Mouse (Mus musculus): Measurements from ENCODE around the gene Pabpc1l. TPM values are rescaled to one million over a fixed set of nuclear protein-coding genes. Genes with fewer than 3 reads are reported as not detected.

The Pabpc1l gene
- 0.22 and 0.29 TPM in 2 replicates for polyA plus RNA-seq (2012; rRNA removed)
- not detected in 2 replicates for polyA plus RNA-seq (2014; fragmentation: Nextera tagmentation; extraction: Ambion mirVana)

DNA sequence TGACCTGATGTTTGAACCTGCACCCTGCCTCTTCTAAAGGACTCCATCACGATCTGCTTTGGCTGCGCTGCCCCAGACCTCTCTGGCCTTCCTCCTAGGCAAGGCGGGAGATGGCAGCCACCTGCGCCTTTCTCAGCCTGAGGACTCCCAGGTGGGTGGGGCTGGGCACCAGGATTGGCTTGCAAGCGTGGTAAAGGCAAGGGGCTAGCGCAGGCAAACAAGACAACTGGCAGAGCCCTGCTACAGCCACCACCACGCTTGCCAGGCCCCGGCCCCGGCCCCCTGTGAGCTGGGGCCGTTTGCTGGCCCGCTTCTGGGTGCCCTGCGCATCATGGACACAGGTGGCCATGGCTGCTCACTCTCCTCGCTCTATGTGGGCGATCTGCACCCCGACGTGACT, at the start of gene Pabpc1l:
Gene Pabpc1l, plus strand, starts transcription at position 301 of the 400 bp plus-strand sequence.
- H3K27ac ChIP-seq: no peak within 1 kb of the TSS
- TF ChIP-seq EP300 (IDR thresholded peaks at IDR 0.05; ENCODE audit: low read depth) (no peak), CTCF (IDR thresholded peaks at IDR 0.05; ENCODE audit: low read depth) (no peak)
- H3K36me3 ChIP-seq (replicated peaks; ENCODE audit: control insufficient read depth, insufficient read depth, low read depth): no peaks in the 10 kb centered on the region
- no peak within 1 kb of the TSS for H3K4me2 ChIP-seq (ENCODE audit: low read depth)
- no peak within 1 kb of the TSS for H3K4me3 ChIP-seq (ENCODE audit: insufficient read depth in 1 of 2, low read depth in 2 of 2, low read length in 2 of 2)
- H3K9ac ChIP-seq (replicated peaks): no peak within 1 kb of the TSS
- H3K4me1 ChIP-seq (replicated peaks; ENCODE audit: control insufficient read depth in 2 of 2, insufficient read depth in 2 of 2, low read length in 1 of 2): no peaks in the 10 kb centered on the region; a peak in 1 of 4 replicates
- H3K27me3 ChIP-seq (ENCODE audit: control insufficient read depth, insufficient read depth, low read length): no peaks in the 10 kb centered on the region
- ATAC-seq (ENCODE audit: insufficient read depth) (no peak), DNase-seq (ENCODE audit: low read depth in 3 of 3, low spot score in 3 of 3) (no peak)
- no peaks in the 10 kb centered on the region for H3K9me3 ChIP-seq (ENCODE audit: control insufficient read depth, low read length)
- 74% methylated on average over 16 of the region's 16 CpGs for WGBS (ENCODE audit: insufficient replicate concordance)

DNA sequence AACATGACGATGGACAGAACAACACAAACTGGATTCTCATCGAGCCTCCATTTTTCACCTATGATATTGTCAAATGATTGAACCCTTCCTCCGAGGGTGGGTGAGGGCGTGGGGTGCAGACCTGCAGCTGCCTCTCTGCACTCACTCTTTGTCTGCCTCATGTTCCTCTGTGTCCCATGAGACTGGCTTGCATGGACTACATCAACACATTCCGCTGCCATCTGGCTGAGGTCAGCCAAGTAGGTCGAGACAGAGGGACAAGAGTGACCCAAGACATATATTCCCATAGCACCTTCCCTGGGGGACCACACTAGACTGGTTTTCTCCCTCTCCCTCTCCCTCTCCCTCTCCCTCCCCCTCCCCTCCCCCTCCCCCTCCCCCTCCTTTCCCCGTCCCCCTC, 48.8 kb upstream of the Pabpc1l start:
- TF ChIP-seq CTCF (IDR thresholded peaks at IDR 0.05; ENCODE audit: low read depth): no peak
- TF ChIP-seq EP300 (IDR thresholded peaks at IDR 0.05; ENCODE audit: low read depth): no peak
- WGBS (ENCODE audit: insufficient replicate concordance): 72% methylated on average over 6 of the region's 7 CpGs
- no peaks in the 10 kb centered on the region for H3K27me3 ChIP-seq (ENCODE audit: control insufficient read depth, insufficient read depth, low read length)
- DNase-seq (ENCODE audit: low read depth in 3 of 3, low spot score in 3 of 3): no peak
- no peaks in the 10 kb centered on the region for H3K9me3 ChIP-seq (ENCODE audit: control insufficient read depth, low read length)
- ATAC-seq (ENCODE audit: insufficient read depth): no peak
- H3K4me2 ChIP-seq (ENCODE audit: low read depth): no peak overlapping the region
- no peaks in the 10 kb centered on the region for H3K4me1 ChIP-seq (replicated peaks; ENCODE audit: control insufficient read depth in 2 of 2, insufficient read depth in 2 of 2, low read length in 1 of 2)
- no peak overlapping the region for H3K9ac ChIP-seq (replicated peaks)
- no peak overlapping the region for H3K27ac ChIP-seq
- no peak overlapping the region for H3K4me3 ChIP-seq (ENCODE audit: insufficient read depth in 1 of 2, low read depth in 2 of 2, low read length in 2 of 2)
- H3K36me3 ChIP-seq (replicated peaks; ENCODE audit: control insufficient read depth, insufficient read depth, low read depth): no peaks in the 10 kb centered on the region

- WGBS (ENCODE audit: insufficient replicate concordance): 29% methylated on average over 8 of the region's 8 CpGs
- DNase-seq (ENCODE audit: low read depth in 3 of 3, low spot score in 3 of 3): no peak
- no peaks in the 10 kb centered on the region for H3K9me3 ChIP-seq (ENCODE audit: control insufficient read depth, low read length)
- H3K27ac ChIP-seq: no peak overlapping the region
- no peak overlapping the region for H3K4me2 ChIP-seq (ENCODE audit: low read depth)
- H3K36me3 ChIP-seq (replicated peaks; ENCODE audit: control insufficient read depth, insufficient read depth, low read depth): no peaks in the 10 kb centered on the region
- peaks cover 0 to 9% of the 10 kb centered on the region in 2 experiments; a peak in 2 of 4 replicates for H3K4me1 ChIP-seq (replicated peaks; ENCODE audit: control insufficient read depth in 2 of 2, insufficient read depth in 2 of 2, low read length in 1 of 2)
- no peak for ATAC-seq (ENCODE audit: insufficient read depth)
- no peak overlapping the region for H3K9ac ChIP-seq (replicated peaks)
- no peak overlapping the region for H3K4me3 ChIP-seq (ENCODE audit: insufficient read depth in 1 of 2, low read depth in 2 of 2, low read length in 2 of 2)
- no peak for TF ChIP-seq EP300 (IDR thresholded peaks at IDR 0.05; ENCODE audit: low read depth)
- TF ChIP-seq CTCF (IDR thresholded peaks at IDR 0.05; ENCODE audit: low read depth): no peak
- H3K27me3 ChIP-seq (ENCODE audit: control insufficient read depth, insufficient read depth, low read length): no peaks in the 10 kb centered on the region
Measured at GRCm38 (mm10) chr2:163987233-163987632, 38.0 kb upstream of the Pabpc1l start.

DNA sequence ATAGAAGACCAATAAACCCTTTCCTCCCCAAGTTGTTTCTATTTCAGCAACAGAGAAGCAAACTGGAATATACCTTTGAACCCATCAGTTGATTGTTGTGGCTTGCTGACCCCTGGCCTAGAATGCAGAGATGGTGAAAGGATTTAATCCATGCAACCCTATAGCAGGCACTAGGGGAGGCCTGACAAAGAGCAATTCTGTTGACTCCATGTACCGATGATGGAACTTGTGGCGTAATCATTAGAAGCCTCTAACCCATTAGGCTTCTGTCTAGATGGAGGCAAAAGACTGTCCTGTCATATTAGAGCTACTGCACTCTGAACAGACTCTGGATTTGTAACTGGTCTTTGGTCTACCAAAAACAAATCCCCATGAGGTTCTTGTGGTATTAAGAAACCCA, 32.4 kb upstream of the Pabpc1l start:
- Histone ChIP-seq H3K36me3 (replicated peaks; ENCODE audit: control insufficient read depth, insufficient read depth, low read depth) (no peaks in the 10 kb centered on the region; the same call in 1 of the 2 replicates), H3K9ac (replicated peaks) (no peak overlapping the region), H3K9me3 (ENCODE audit: control insufficient read depth, low read length) (no peaks in the 10 kb centered on the region), H3K4me1 (replicated peaks; ENCODE audit: control insufficient read depth in 2 of 2, insufficient read depth in 2 of 2, low read length in 1 of 2) (peaks cover 14 to 20% of the 10 kb centered on the region in 2 experiments), H3K4me2 (ENCODE audit: low read depth) (no peak overlapping the region), H3K4me3 (ENCODE audit: insufficient read depth in 1 of 2, low read depth in 2 of 2, low read length in 2 of 2) (no peak overlapping the region), H3K27me3 (ENCODE audit: control insufficient read depth, insufficient read depth, low read length) (no peaks in the 10 kb centered on the region), H3K27ac (no peak overlapping the region)
- ATAC-seq (ENCODE audit: insufficient read depth) (no peak), DNase-seq (ENCODE audit: low read depth in 3 of 3, low spot score in 3 of 3) (no peak)
- TF ChIP-seq CTCF (IDR thresholded peaks at IDR 0.05; ENCODE audit: low read depth): no peak
- no peak for TF ChIP-seq EP300 (IDR thresholded peaks at IDR 0.05; ENCODE audit: low read depth)
- 80% methylated on average over 2 of the region's 2 CpGs for WGBS (ENCODE audit: insufficient replicate concordance)

GRCm38 (mm10) chr2:163994654-163994976, 30.6 kb upstream of the Pabpc1l start, which contains the start of gene Ywhab:
TSS of gene Ywhab (plus strand) at chr2:163994960.
- no peak for ATAC-seq (ENCODE audit: insufficient read depth)
- DNase-seq (ENCODE audit: low read depth in 3 of 3, low spot score in 3 of 3): no peak
- 1% methylated on average over 14 of the region's 14 CpGs for WGBS (ENCODE audit: insufficient replicate concordance)
- Histone ChIP-seq H3K4me1 (replicated peaks; ENCODE audit: control insufficient read depth in 2 of 2, insufficient read depth in 2 of 2, low read length in 1 of 2) (peaks cover 14 to 19% of the 10 kb centered on the region in 2 experiments), H3K9ac (replicated peaks) (peak within 1 kb of the TSS; percentile 91), H3K9me3 (ENCODE audit: control insufficient read depth, low read length) (no peaks in the 10 kb centered on the region), H3K4me3 (ENCODE audit: insufficient read depth in 1 of 2, low read depth in 2 of 2, low read length in 2 of 2) (peak within 1 kb of the TSS; percentile 85 to 96), H3K27me3 (ENCODE audit: control insufficient read depth, insufficient read depth, low read length) (no peaks in the 10 kb centered on the region), H3K4me2 (ENCODE audit: low read depth) (peak within 1 kb of the TSS; percentile 85), H3K27ac (peak within 1 kb of the TSS; percentile 80), H3K36me3 (replicated peaks; ENCODE audit: control insufficient read depth, insufficient read depth, low read depth) (no peaks in the 10 kb centered on the region; the same call in 1 of the 2 replicates)
- TF ChIP-seq CTCF (IDR thresholded peaks at IDR 0.05; ENCODE audit: low read depth) (no peak), EP300 (IDR thresholded peaks at IDR 0.05; ENCODE audit: low read depth) (no peak)
